Mouse (Mus musculus) kidney, adult 10 weeks (tissue): ENCODE data around the gene Vmn1r42. TPM values are rescaled to one million over a fixed set of nuclear protein-coding genes. Genes with fewer than 3 reads are reported as not detected.

Experiments used
- polyA plus RNA-seq: library from polyadenylated mRNA; stranded (reverse); fragments of 350-450 nt; fragmentation: Illumina TruSeq; extraction: RNeasy Lipid Tissue Mini Kit (QIAGEN cat#74804); gene quantifications from one replicate; pipeline ENCODE4 v1.2.3, GENCODE M21; 2014; ENCODE audit warnings: low read depth, low replicate concordance

Vmn1r42 gene
- not detected for polyA plus RNA-seq

GRCm38 (mm10) chr6:89876313-89876712 lies at the start of gene Vmn1r42, which contains the start of gene Vmn1r43:
TSS of gene Vmn1r42 (minus strand) at chr6:89876413.
TSS of gene Vmn1r43 (minus strand) at chr6:89876413.

GRCm38 (mm10) chr6:89883360-89883759 lies 7.1 kb upstream of the Vmn1r42 start, which contains the start of gene Vmn1r44:
TSS of gene Vmn1r44 (plus strand) at chr6:89883660.

Other genes starting within 250 kb of the Vmn1r42 start
- gene Txnrd3, start 232.4 kb downstream of the Vmn1r42 start, polyA plus RNA-seq, result 20.2 TPM
- gene Vmn1r40, start 168.9 kb downstream of the Vmn1r42 start, polyA plus RNA-seq, result not detected
- gene Vmn1r41, start 135.6 kb downstream of the Vmn1r42 start, polyA plus RNA-seq, result not detected
- not detected for gene Vmn1r43, start within 50 bp of the Vmn1r42 start, polyA plus RNA-seq
- not detected for gene Vmn1r44, start 7.2 kb upstream of the Vmn1r42 start, polyA plus RNA-seq
- not detected for gene Vmn1r45, start 64.2 kb upstream of the Vmn1r42 start, polyA plus RNA-seq
- gene Vmn1r46, start 92.9 kb upstream of the Vmn1r42 start, polyA plus RNA-seq, result not detected
- gene Vmn1r47, start 139.7 kb upstream of the Vmn1r42 start, polyA plus RNA-seq, result not detected
- not detected for gene Vmn1r48, start 160.4 kb upstream of the Vmn1r42 start, polyA plus RNA-seq
- gene Vmn1r49, start 202.1 kb upstream of the Vmn1r42 start, polyA plus RNA-seq, result not detected
- gene Vmn1r50, start 225.0 kb upstream of the Vmn1r42 start, polyA plus RNA-seq, result not detected
- not detected for gene Vmn1r51, start 246.2 kb upstream of the Vmn1r42 start, polyA plus RNA-seq